Mouse (Mus musculus): ENCODE results near the gene Nxf1. TPM values are rescaled to one million over a fixed set of nuclear protein-coding genes. Genes with fewer than 3 reads are reported as not detected.

Nxf1 gene
- 78.5 TPM for polyA plus RNA-seq (2012; fragmentation: generic; extraction: Trizol)
- long read RNA-seq, experiment 1, full-length matches to known transcripts: 28 of 33 reads
- long read RNA-seq, experiment 1, partial matches to known transcripts: 1 of 33 reads
- long read RNA-seq, experiment 1, other reads (novel, unspliced or antisense): 4 of 33 reads
- long read RNA-seq, experiment 2, full-length matches to known transcripts: 194 of 218 reads
- long read RNA-seq, experiment 2, partial matches to known transcripts: 6 of 218 reads
- long read RNA-seq, experiment 2, other reads (novel, unspliced or antisense): 18 of 218 reads

DNA sequence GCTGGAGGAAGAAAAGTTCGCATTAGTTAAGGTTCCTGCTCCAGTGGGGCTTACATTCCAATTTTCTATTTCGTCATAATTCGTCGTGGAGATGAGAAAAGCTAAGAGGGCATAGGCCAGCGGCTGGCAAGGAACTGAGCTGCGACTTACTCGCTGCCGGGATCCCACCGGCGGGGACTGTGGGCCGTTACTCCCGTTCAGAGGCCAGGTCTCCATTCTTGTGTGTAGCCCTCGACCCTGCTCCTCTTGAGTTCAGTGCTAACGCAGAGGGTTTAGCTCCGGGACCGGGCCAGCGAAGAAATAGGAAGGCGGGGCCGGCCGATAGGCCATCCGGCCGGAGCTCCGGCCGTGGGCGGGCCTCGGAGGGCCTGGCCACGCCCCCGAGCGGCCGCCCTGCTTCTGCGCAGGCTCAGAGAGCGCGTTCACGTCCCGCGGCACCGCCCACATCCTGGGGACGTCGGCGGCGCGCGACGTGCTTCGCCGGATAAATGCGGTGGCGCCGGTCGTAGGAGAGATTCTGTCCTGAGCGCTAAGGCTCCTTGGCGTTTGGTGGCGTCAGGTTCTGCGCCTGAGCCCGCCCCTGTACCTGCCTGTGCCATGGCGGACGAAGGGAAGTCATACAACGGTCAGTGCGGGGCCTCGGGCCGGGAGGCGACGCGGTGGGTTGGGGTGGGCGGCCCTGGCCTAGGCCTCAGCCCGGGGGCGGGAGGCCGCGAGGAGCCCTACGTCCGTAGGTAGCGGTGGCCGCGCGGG, at the start of gene Nxf1:
TSS of gene Nxf1 (plus strand) at position 439 of the 753 bp plus-strand sequence.
- Histone ChIP-seq H3K4me3 (ENCODE audit: insufficient read depth, poor library complexity, severe bottlenecking) (peak within 1 kb of the TSS; percentile 95), H3ac (ENCODE audit: control insufficient read depth, insufficient read length, low read depth) (peak within 1 kb of the TSS; percentile 99), H3K79me3 (ENCODE audit: low read depth) (peaks cover 45% of the 10 kb centered on the region), H3K79me2 (ENCODE audit: control insufficient read depth, insufficient read depth) (peaks cover 62% of the 10 kb centered on the region), H3K27me3 (ENCODE audit: control insufficient read depth, insufficient read depth, insufficient read length) (no peaks in the 10 kb centered on the region), H3K36me3 (ENCODE audit: control insufficient read depth, insufficient read depth) (peaks cover 34% of the 10 kb centered on the region)
- TF ChIP-seq CEBPB (IDR thresholded peaks at IDR 0.05; ENCODE audit: low read depth) (peak; percentile 37), MAX (IDR thresholded peaks at IDR 0.05) (no peak)

GRCm38 (mm10) chr19:8708954-8709353, 47.9 kb upstream of the Nxf1 start:
- H3K27me3 ChIP-seq (ENCODE audit: control insufficient read depth, insufficient read depth, insufficient read length): no peaks in the 10 kb centered on the region
- H3K79me2 ChIP-seq (ENCODE audit: control insufficient read depth, insufficient read depth): peaks cover 54% of the 10 kb centered on the region
- no peak for TF ChIP-seq USF1 (IDR thresholded peaks at IDR 0.05; ENCODE audit: low read depth)
- TF ChIP-seq MYOG (IDR thresholded peaks at IDR 0.05; ENCODE audit: control insufficient read depth, extremely low read depth, insufficient read length): no peak
- no peak for TF ChIP-seq FOSL1 (IDR thresholded peaks at IDR 0.05; ENCODE audit: insufficient read depth, low read length, poor library complexity, severe bottlenecking)
- no peak for TF ChIP-seq CTCF (IDR thresholded peaks at IDR 0.05; ENCODE audit: control insufficient read depth, insufficient read depth, insufficient read length)
- no peak for TF ChIP-seq MYOD1 (IDR thresholded peaks at IDR 0.05; ENCODE audit: control insufficient read depth, insufficient read length, low read depth)
- no peak for TF ChIP-seq MAX (IDR thresholded peaks at IDR 0.05)
- TF ChIP-seq CEBPB (IDR thresholded peaks at IDR 0.05; ENCODE audit: low read depth): no peak
- no peak overlapping the region for H3K4me3 ChIP-seq (ENCODE audit: insufficient read depth, poor library complexity, severe bottlenecking)
- peaks cover 37% of the 10 kb centered on the region for H3K79me3 ChIP-seq (ENCODE audit: low read depth)
- H3K36me3 ChIP-seq (ENCODE audit: control insufficient read depth, insufficient read depth): peaks cover 65% of the 10 kb centered on the region
- H3ac ChIP-seq (ENCODE audit: control insufficient read depth, insufficient read length, low read depth): no peak overlapping the region

DNA sequence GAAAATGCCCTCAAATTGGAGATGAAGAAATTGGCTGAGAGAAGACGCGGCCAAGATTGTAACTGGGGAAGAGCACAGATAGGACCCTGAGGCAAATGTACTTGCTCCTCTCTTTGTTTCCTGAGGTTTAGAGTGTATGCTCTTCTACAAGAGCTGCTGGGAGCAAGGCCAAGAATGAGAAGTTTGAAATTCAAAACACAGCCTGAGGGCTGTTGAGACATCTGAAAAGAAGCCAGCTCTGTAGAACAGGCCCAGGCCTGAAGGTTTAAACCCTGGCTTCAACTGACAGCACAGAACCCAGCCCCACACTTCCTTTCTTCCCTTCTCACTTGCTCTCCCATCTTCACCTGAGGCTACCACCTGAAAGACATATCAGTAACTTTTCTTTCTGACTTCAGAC, 46.8 kb upstream of the Nxf1 start:
- peaks cover 40% of the 10 kb centered on the region for H3K79me3 ChIP-seq (ENCODE audit: low read depth)
- H3K36me3 ChIP-seq (ENCODE audit: control insufficient read depth, insufficient read depth): peaks cover 65% of the 10 kb centered on the region
- H3K79me2 ChIP-seq (ENCODE audit: control insufficient read depth, insufficient read depth): peaks cover 65% of the 10 kb centered on the region
- TF ChIP-seq MAX (IDR thresholded peaks at IDR 0.05): no peak
- no peak for TF ChIP-seq MYOG (IDR thresholded peaks at IDR 0.05; ENCODE audit: control insufficient read depth, extremely low read depth, insufficient read length)
- no peak for TF ChIP-seq MYOD1 (IDR thresholded peaks at IDR 0.05; ENCODE audit: control insufficient read depth, insufficient read length, low read depth)
- TF ChIP-seq CEBPB (IDR thresholded peaks at IDR 0.05; ENCODE audit: low read depth): no peak
- TF ChIP-seq CTCF (IDR thresholded peaks at IDR 0.05; ENCODE audit: control insufficient read depth, insufficient read depth, insufficient read length): no peak
- no peak for TF ChIP-seq FOSL1 (IDR thresholded peaks at IDR 0.05; ENCODE audit: insufficient read depth, low read length, poor library complexity, severe bottlenecking)
- no peak overlapping the region for H3ac ChIP-seq (ENCODE audit: control insufficient read depth, insufficient read length, low read depth)
- H3K4me3 ChIP-seq (ENCODE audit: insufficient read depth, poor library complexity, severe bottlenecking): no peak overlapping the region
- no peaks in the 10 kb centered on the region for H3K27me3 ChIP-seq (ENCODE audit: control insufficient read depth, insufficient read depth, insufficient read length)

- Histone ChIP-seq H3K79me3 (ENCODE audit: low read depth) (peaks cover 44% of the 10 kb centered on the region), H3K36me3 (ENCODE audit: control insufficient read depth, insufficient read depth) (peaks cover 62% of the 10 kb centered on the region), H3K27me3 (ENCODE audit: control insufficient read depth, insufficient read depth, insufficient read length) (no peaks in the 10 kb centered on the region), H3ac (ENCODE audit: control insufficient read depth, insufficient read length, low read depth) (peak overlapping the region; percentile 78), H3K79me2 (ENCODE audit: control insufficient read depth, insufficient read depth) (peaks cover 79% of the 10 kb centered on the region), H3K4me3 (ENCODE audit: insufficient read depth, poor library complexity, severe bottlenecking) (peak overlapping the region; percentile 62)
- TF ChIP-seq USF1 (IDR thresholded peaks at IDR 0.05; ENCODE audit: low read depth) (no peak), FOSL1 (IDR thresholded peaks at IDR 0.05; ENCODE audit: insufficient read depth, low read length, poor library complexity, severe bottlenecking) (no peak), CEBPB (IDR thresholded peaks at IDR 0.05; ENCODE audit: low read depth) (no peak), MYOG (IDR thresholded peaks at IDR 0.05; ENCODE audit: control insufficient read depth, extremely low read depth, insufficient read length) (no peak), MAX (IDR thresholded peaks at IDR 0.05) (no peak), CTCF (IDR thresholded peaks at IDR 0.05; ENCODE audit: control insufficient read depth, insufficient read depth, insufficient read length) (no peak), MYOD1 (IDR thresholded peaks at IDR 0.05; ENCODE audit: control insufficient read depth, insufficient read length, low read depth) (no peak)
These were observed 45.4 kb upstream of the Nxf1 start for GRCm38 (mm10) chr19:8711506-8711905.

- H3K27me3 ChIP-seq (ENCODE audit: control insufficient read depth, insufficient read depth, insufficient read length): no peaks in the 10 kb centered on the region
- peaks cover 86% of the 10 kb centered on the region for H3K79me2 ChIP-seq (ENCODE audit: control insufficient read depth, insufficient read depth)
- H3K4me3 ChIP-seq (ENCODE audit: insufficient read depth, poor library complexity, severe bottlenecking): peak overlapping the region; percentile 62
- peaks cover 55% of the 10 kb centered on the region for H3K36me3 ChIP-seq (ENCODE audit: control insufficient read depth, insufficient read depth)
- no peak for TF ChIP-seq MAX (IDR thresholded peaks at IDR 0.05)
- H3K79me3 ChIP-seq (ENCODE audit: low read depth): peaks cover 49% of the 10 kb centered on the region
- peak overlapping the region; percentile 78 for H3ac ChIP-seq (ENCODE audit: control insufficient read depth, insufficient read length, low read depth)
These were observed 44.7 kb upstream of the Nxf1 start for GRCm38 (mm10) chr19:8711949-8712869.

Measured in C2C12 (cell line).